Mouse (Mus musculus) heart, adult 9 months (tissue): ENCODE data around the gene E330009J07Rik.

Experiments used
- DNase-seq, 2 experiments: peaks; one replicate each; pipeline ENCODE4 v3.0.0; 2022; ENCODE audit warnings: low spot score in 2 of 2

The E330009J07Rik gene

GRCm38 (mm10) chr6:40430251-40430650 is 5.7 kb downstream of the E330009J07Rik start:
- peak in 1 of 2 experiments; percentile 6 for DNase-seq

GRCm38 (mm10) chr6:40429521-40429931 is 6.4 kb downstream of the E330009J07Rik start:
- no peak for DNase-seq

GRCm38 (mm10) chr6:40428696-40429095 is 7.2 kb downstream of the E330009J07Rik start:
- no peak for DNase-seq

GRCm38 (mm10) chr6:40427441-40427840 is 8.5 kb downstream of the E330009J07Rik start:
- no peak for DNase-seq

- DNase-seq, result peak in 1 of 2 experiments; percentile 24
Measured at GRCm38 (mm10) chr6:40423774-40424173, 12.2 kb downstream of the E330009J07Rik start.

GRCm38 (mm10) chr6:40423013-40423412 is 12.9 kb downstream of the E330009J07Rik start:
- peak in 1 of 2 experiments; percentile 11 for DNase-seq

GRCm38 (mm10) chr6:40421099-40421498 is 14.8 kb downstream of the E330009J07Rik start:
- DNase-seq, result no peak

- no peak for DNase-seq
Measured at GRCm38 (mm10) chr6:40418386-40418785, 17.5 kb downstream of the E330009J07Rik start.

- DNase-seq, result no peak
Measured at GRCm38 (mm10) chr6:40415799-40416198, 20.1 kb downstream of the E330009J07Rik start.

GRCm38 (mm10) chr6:40413565-40413964 is 22.4 kb downstream of the E330009J07Rik start:
- DNase-seq, result no peak

- DNase-seq, result no peak
Measured at GRCm38 (mm10) chr6:40413046-40413445, 22.9 kb downstream of the E330009J07Rik start.

GRCm38 (mm10) chr6:40411085-40411484 is 24.9 kb downstream of the E330009J07Rik start:
- no peak for DNase-seq

- DNase-seq, result no peak
Measured at GRCm38 (mm10) chr6:40403640-40404285, 32.2 kb downstream of the E330009J07Rik start.

GRCm38 (mm10) chr6:40402031-40402430 is 33.9 kb downstream of the E330009J07Rik start:
- DNase-seq, result no peak

GRCm38 (mm10) chr6:40393213-40393612 is 42.7 kb downstream of the E330009J07Rik start:
- DNase-seq, result peak; percentile 12 to 24

- no peak for DNase-seq
Measured at GRCm38 (mm10) chr6:40390975-40391374, 45.0 kb downstream of the E330009J07Rik start.

GRCm38 (mm10) chr6:40388660-40389059 is 47.3 kb downstream of the E330009J07Rik start:
- no peak for DNase-seq

GRCm38 (mm10) chr6:40385682-40386081 is 50.3 kb downstream of the E330009J07Rik start:
- DNase-seq, result no peak

- no peak for DNase-seq
Measured at GRCm38 (mm10) chr6:40381908-40382307, 54.0 kb downstream of the E330009J07Rik start.

GRCm38 (mm10) chr6:40380181-40380580 is 55.8 kb downstream of the E330009J07Rik start:
- DNase-seq, result no peak

- DNase-seq, result no peak
Measured at GRCm38 (mm10) chr6:40371031-40371430, 64.9 kb downstream of the E330009J07Rik start.

- no peak for DNase-seq
Measured at GRCm38 (mm10) chr6:40353360-40353759, 82.6 kb downstream of the E330009J07Rik start.
